Mouse (Mus musculus): ENCODE data around the gene Runx2. TPM values are rescaled to one million over a fixed set of nuclear protein-coding genes. Genes with fewer than 3 reads are reported as not detected.

The Runx2 gene
- polyA plus RNA-seq, 1 experiment from 2014 or later = 0.21 TPM

DNA sequence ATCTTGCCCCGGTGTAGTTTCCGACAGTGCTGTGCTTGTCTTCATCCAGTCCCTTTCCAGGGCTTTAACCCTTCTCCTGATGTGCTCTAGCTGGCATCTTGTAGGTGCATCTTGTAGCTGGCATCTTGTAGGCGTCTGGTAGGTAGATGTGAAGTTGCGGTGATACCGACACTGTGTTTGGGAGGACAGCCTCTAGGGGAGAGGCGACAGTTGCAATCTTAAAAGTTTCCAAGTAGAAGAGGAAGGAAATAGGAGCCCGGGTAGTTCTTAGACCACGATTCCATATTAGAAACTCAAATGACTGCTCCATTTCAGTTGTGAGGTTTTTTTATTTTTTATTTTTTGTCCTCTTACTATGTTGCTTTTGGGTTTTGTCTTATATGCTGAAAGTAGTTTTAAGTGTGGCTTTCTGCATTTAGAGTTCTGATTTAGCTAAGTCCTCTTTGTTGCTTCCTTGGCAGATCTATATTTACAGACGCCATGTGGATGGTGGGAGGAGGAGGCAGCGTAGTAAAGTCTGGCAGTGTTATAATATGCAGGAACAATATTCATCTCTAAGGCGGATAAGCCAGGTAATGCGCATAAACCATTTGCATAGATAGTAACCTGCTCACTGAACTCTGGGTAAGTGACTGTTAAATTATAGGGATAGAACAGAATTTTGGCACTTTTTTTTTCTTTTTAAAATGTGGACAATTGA lies 22.2 kb downstream of the Runx2 start:
- ATAC-seq (ENCODE audit: extremely low read depth, insufficient number of reproducible peaks, low FRiP score, low TSS enrichment) = no peak
- Histone ChIP-seq H3K36me3 (peaks cover 8% of the 10 kb centered on the region; the same call in 1 of the 2 replicates), H3K4me2 (no peak overlapping the region), H3K4me3 (no peak overlapping the region), H3K27ac (replicated peaks) (no peak overlapping the region), H3K9me3 (peaks cover 3% of the 10 kb centered on the region; the same call in 1 of the 2 replicates), H3K9ac (no peak overlapping the region), H3K4me1 (peaks cover 13% of the 10 kb centered on the region), H3K27me3 (replicated peaks) (no peaks in the 10 kb centered on the region)
- 79% methylated on average over 12 of the region's 12 CpGs for WGBS

DNA sequence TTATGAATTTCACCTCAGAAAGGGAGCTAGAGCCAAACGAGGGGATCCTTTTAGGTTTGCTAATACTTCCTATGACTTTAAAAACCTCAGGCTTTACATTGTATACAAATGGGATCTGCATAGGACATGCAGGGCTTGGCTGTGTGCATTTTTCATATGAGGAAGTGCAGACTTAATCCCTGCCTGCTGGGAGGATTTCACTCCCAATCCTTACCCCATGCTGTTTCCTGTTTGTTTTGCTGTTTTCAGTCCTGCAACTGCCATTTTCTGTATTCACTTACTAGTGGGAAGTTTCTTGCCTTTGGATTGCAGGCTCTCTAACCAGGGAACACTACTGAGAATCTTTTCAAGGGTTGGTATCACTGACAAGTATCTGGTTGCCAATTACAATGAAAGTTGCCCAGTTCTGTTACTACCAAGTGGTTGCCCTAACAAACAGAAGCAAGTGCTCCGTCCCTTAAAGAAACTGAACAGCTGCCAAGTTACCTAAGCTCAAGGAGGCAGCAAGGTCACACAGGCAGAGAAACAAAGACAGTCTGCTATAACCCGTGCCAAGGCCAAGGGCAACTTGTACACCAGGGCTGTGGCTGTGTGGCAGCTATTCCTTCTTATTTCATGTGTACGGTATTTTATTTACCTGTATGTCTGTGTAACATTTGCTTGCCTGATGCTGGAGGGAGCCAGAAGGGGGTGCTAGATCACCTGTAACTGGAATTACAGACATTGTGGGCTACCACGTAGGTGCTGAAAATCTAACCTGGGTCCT lies 25.4 kb downstream of the Runx2 start:
- ATAC-seq (ENCODE audit: extremely low read depth, insufficient number of reproducible peaks, low FRiP score, low TSS enrichment) = no peak
- H3K27ac ChIP-seq (replicated peaks) = no peak overlapping the region; the same call in 1 of the 2 replicates
- H3K9ac ChIP-seq = no peak overlapping the region
- no peak overlapping the region for H3K4me3 ChIP-seq
- peaks cover 8% of the 10 kb centered on the region; the same call in 1 of the 2 replicates for H3K36me3 ChIP-seq
- WGBS = 64% methylated on average over 5 of the region's 5 CpGs
- peaks cover 3% of the 10 kb centered on the region; the same call in 1 of the 2 replicates for H3K9me3 ChIP-seq
- no peaks in the 10 kb centered on the region for H3K27me3 ChIP-seq (replicated peaks)
- no peak overlapping the region for H3K4me2 ChIP-seq
- peaks cover 9% of the 10 kb centered on the region for H3K4me1 ChIP-seq

DNA sequence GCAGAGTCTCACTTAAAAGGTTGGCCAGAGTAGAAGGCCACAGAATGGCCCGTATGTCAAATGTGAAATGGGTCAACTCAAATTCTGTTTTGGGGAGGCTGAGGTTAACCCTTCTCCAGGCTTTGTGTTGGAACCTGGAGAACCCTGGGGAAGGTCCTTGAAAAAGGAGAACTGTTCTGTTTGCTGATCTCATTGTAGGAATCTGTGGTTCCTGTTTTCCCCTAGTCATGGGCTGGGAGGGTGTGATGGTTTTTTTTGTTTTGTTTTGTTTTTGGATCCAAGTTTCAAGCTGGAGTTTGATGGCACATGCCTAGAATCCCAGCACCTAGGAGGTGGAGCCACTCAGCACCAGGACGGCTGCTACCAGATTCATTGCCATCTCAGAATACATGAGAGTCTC lies 31.5 kb downstream of the Runx2 start:
- no peaks in the 10 kb centered on the region for H3K36me3 ChIP-seq
- peaks cover 10% of the 10 kb centered on the region; the same call in 1 of the 2 replicates for H3K4me1 ChIP-seq
- no peak for ATAC-seq (ENCODE audit: extremely low read depth, insufficient number of reproducible peaks, low FRiP score, low TSS enrichment)
- WGBS = 72% methylated on average over 2 of the region's 2 CpGs
- no peak overlapping the region for H3K27ac ChIP-seq (replicated peaks)
- H3K4me3 ChIP-seq = no peak overlapping the region
- no peaks in the 10 kb centered on the region for H3K9me3 ChIP-seq
- H3K9ac ChIP-seq = no peak overlapping the region
- H3K27me3 ChIP-seq (replicated peaks) = no peaks in the 10 kb centered on the region
- H3K4me2 ChIP-seq = no peak overlapping the region

DNA sequence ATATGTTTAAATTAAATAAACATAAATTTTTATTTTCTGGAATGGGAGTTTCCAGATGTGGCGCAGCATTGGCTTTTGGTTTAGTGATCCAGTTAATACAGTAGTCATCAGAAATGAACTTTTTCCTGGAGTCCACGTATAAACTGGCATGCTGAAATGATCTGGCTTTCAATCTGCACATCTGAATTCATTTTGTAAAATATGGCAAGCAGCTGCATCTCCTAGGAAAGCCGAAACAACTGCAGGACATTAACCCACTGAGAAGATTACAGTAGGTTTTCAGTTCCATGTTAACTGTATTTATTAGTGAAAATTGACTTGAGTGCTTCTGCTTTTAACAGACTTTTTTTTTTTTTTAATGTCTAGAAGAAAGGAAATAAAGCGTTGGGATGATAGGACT lies 32.2 kb downstream of the Runx2 start:
- Histone ChIP-seq H3K4me2 (no peak overlapping the region), H3K27ac (replicated peaks) (no peak overlapping the region), H3K27me3 (replicated peaks) (no peaks in the 10 kb centered on the region), H3K9ac (no peak overlapping the region), H3K36me3 (no peaks in the 10 kb centered on the region), H3K4me1 (peaks cover 16% of the 10 kb centered on the region; the same call in 1 of the 2 replicates), H3K9me3 (no peaks in the 10 kb centered on the region), H3K4me3 (no peak overlapping the region)
- ATAC-seq (ENCODE audit: extremely low read depth, insufficient number of reproducible peaks, low FRiP score, low TSS enrichment) = no peak
- WGBS = 86% methylated on average over 4 of the region's 4 CpGs

- H3K4me3 ChIP-seq = no peak overlapping the region
- 59% methylated on average over 4 of the region's 4 CpGs for WGBS
- H3K4me1 ChIP-seq = peaks cover 16% of the 10 kb centered on the region; the same call in 1 of the 2 replicates
- no peak overlapping the region for H3K4me2 ChIP-seq
- no peak for ATAC-seq (ENCODE audit: extremely low read depth, insufficient number of reproducible peaks, low FRiP score, low TSS enrichment)
- no peaks in the 10 kb centered on the region for H3K27me3 ChIP-seq (replicated peaks)
- H3K9ac ChIP-seq = no peak overlapping the region
- H3K27ac ChIP-seq (replicated peaks) = no peak overlapping the region
- H3K36me3 ChIP-seq = no peaks in the 10 kb centered on the region
- H3K9me3 ChIP-seq = no peaks in the 10 kb centered on the region
These were observed 34.2 kb downstream of the Runx2 start for GRCm38 (mm10) chr17:44780353-44780752.

DNA sequence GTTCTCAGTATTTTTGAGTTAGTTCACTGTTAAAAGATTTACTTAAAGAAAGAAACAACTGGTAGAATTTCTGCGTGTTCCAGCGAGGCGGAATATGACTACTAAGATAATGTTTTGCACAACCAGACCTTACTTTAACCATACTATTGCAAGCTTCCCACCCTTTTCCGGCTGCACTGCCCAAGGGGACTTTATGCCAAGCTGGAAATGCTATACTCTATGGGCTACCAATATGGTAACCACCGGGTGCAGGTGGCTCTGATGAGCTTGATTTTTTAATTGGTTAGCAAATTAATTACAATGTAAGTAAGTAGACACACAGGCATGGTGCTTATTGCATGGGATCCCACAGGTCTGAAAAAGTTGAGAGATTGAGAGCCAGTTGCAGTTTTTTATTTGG lies 36.5 kb downstream of the Runx2 start:
- WGBS = 79% methylated on average over 5 of the region's 5 CpGs
- peak overlapping the region; percentile 91 for H3K4me3 ChIP-seq

GRCm38 (mm10) chr17:44777337-44777804 lies 37.2 kb downstream of the Runx2 start:
- no peaks in the 10 kb centered on the region for H3K36me3 ChIP-seq
- H3K4me2 ChIP-seq = peak overlapping the region; percentile 82
- peak overlapping the region; percentile 90 for H3K27ac ChIP-seq (replicated peaks)
- no peaks in the 10 kb centered on the region for H3K27me3 ChIP-seq (replicated peaks)
- H3K9me3 ChIP-seq = no peaks in the 10 kb centered on the region
- H3K4me1 ChIP-seq = peaks cover 16% of the 10 kb centered on the region; the same call in 1 of the 2 replicates
- peak; percentile 66 for ATAC-seq (ENCODE audit: extremely low read depth, insufficient number of reproducible peaks, low FRiP score, low TSS enrichment)
- WGBS = under 1% methylated on average over 35 of the region's 35 CpGs
- H3K4me3 ChIP-seq = peak overlapping the region; percentile 91
- H3K9ac ChIP-seq = peak overlapping the region; percentile 98

More for the DNA sequence above, 36.5 kb downstream of the Runx2 start:
- no peaks in the 10 kb centered on the region for H3K27me3 ChIP-seq (replicated peaks)
- H3K27ac ChIP-seq (replicated peaks) = no peak overlapping the region
- no peak for ATAC-seq (ENCODE audit: extremely low read depth, insufficient number of reproducible peaks, low FRiP score, low TSS enrichment)
- H3K4me1 ChIP-seq = peaks cover 16% of the 10 kb centered on the region; the same call in 1 of the 2 replicates
- H3K9ac ChIP-seq = peak overlapping the region; percentile 98; the same call in 1 of the 2 replicates
- H3K4me2 ChIP-seq = peak overlapping the region; percentile 82
- no peaks in the 10 kb centered on the region for H3K9me3 ChIP-seq
- no peaks in the 10 kb centered on the region for H3K36me3 ChIP-seq

DNA sequence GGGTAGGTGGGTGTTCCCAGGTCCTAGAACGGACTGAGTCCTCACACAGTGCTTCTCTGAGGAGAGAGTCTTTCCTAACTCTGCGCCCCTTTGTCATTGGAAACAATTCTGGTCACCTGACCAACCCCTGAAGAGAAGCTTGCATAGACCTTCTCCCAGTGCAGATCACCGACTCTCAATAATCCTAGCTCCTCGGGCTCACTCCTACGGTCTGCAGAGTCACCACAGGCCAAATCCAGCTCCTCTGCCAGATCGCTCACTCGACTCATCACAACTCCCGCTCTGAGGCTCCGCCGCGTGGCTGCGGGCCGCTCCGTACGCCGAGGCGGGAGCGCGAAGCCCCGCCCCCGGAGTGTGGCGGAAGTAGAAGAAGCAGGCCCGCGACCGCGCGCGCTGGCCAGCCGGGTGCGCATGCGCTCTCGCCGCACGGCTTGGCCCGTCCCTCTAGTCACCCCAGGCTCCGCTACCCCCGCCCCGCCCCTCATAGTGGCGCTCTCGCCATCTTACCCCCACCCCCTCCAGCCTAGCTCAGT lies 37.8 kb downstream of the Runx2 start, which contains the start of gene Supt3:
TSS of gene Supt3 (plus strand) at position 415 of the 533 bp plus-strand sequence.
- Histone ChIP-seq H3K4me3 (peak within 1 kb of the TSS; percentile 91), H3K4me2 (peak within 1 kb of the TSS; percentile 82), H3K4me1 (peaks cover 16% of the 10 kb centered on the region; the same call in 1 of the 2 replicates), H3K36me3 (no peaks in the 10 kb centered on the region), H3K27me3 (replicated peaks) (no peaks in the 10 kb centered on the region), H3K27ac (replicated peaks) (peak within 1 kb of the TSS; percentile 90), H3K9me3 (no peaks in the 10 kb centered on the region), H3K9ac (peak within 1 kb of the TSS; percentile 98)
- peak; percentile 91 for ATAC-seq (ENCODE audit: extremely low read depth, insufficient number of reproducible peaks, low FRiP score, low TSS enrichment)
- WGBS = under 1% methylated on average over 37 of the region's 40 CpGs

DNA sequence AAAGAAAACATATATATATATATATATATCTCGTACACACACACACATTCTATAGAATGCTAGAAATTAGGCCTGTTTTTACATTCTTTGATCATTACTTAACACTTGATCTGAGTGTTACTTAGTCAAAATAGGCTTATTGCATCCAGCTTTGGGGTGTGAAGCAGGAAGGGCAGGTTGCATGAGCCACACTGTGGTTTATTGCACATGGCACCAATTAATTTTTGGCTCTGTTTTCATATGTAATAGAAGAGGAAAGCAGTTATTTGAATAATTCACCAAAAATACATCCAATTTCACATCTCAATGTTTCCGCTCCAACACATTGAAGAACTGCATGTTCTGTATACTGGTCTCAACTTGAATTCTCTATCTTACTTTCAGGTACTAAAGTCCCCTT lies 42.0 kb downstream of the Runx2 start:
- ATAC-seq (ENCODE audit: extremely low read depth, insufficient number of reproducible peaks, low FRiP score, low TSS enrichment) = no peak
- no peaks in the 10 kb centered on the region for H3K9me3 ChIP-seq
- no peaks in the 10 kb centered on the region for H3K36me3 ChIP-seq
- H3K4me1 ChIP-seq = no peaks in the 10 kb centered on the region
- 78% methylated on average over 2 of the region's 2 CpGs for WGBS
- H3K27me3 ChIP-seq (replicated peaks) = no peaks in the 10 kb centered on the region
- no peak overlapping the region for H3K4me2 ChIP-seq
- H3K27ac ChIP-seq (replicated peaks) = no peak overlapping the region
- no peak overlapping the region for H3K4me3 ChIP-seq
- H3K9ac ChIP-seq = no peak overlapping the region

DNA sequence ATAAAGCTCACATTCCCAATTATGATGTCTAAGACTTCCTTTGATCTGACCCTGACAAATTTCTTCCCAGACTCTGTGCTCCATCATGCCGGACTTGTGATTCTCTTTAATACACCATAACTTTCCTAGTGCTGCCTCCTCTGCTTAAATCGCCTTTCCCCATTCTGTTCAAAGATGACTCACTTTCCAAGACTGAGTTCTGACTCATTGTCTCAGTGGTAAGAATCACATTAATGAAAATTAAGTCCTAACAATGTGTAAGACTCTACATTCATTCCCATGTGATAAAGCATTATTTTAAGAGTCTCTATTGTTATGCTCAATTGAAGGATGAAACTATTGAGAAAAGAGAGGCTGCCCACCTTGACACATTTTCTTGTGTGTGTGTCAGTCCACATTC lies 43.7 kb downstream of the Runx2 start:
- H3K4me3 ChIP-seq = no peak overlapping the region
- ATAC-seq (ENCODE audit: extremely low read depth, insufficient number of reproducible peaks, low FRiP score, low TSS enrichment) = no peak
- WGBS = 77% methylated on average over 2 of the region's 2 CpGs

DNA sequence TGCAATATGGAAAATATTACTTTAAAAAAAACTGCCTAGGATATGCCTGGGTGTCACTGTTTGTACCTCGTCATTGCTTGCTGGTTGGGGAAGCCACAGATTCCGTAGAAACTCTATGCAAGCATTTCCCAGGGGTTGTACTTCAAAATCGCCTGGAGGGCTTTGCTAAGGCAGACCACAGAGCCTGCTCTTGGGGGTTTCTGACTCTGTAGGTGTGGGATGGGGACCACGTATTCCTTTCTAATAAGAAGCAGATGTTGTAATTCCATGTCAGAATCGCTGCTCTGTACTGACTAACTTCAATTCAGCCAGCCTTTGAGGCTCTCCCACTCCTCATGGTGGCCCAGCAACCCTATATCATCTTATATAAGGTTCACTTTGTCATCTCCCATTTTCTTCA lies 46.1 kb downstream of the Runx2 start:
- Histone ChIP-seq H3K27ac (replicated peaks) (no peak overlapping the region), H3K27me3 (replicated peaks) (no peaks in the 10 kb centered on the region), H3K4me1 (no peaks in the 10 kb centered on the region), H3K4me3 (no peak overlapping the region), H3K4me2 (no peak overlapping the region), H3K9me3 (no peaks in the 10 kb centered on the region), H3K36me3 (no peaks in the 10 kb centered on the region), H3K9ac (no peak overlapping the region)
- ATAC-seq (ENCODE audit: extremely low read depth, insufficient number of reproducible peaks, low FRiP score, low TSS enrichment) = no peak
- 58% methylated on average over 5 of the region's 5 CpGs for WGBS

More for the DNA sequence above, 43.7 kb downstream of the Runx2 start:
- H3K9ac ChIP-seq = no peak overlapping the region
- no peak overlapping the region for H3K4me2 ChIP-seq
- H3K4me1 ChIP-seq = no peaks in the 10 kb centered on the region
- no peaks in the 10 kb centered on the region for H3K9me3 ChIP-seq
- no peak overlapping the region for H3K27ac ChIP-seq (replicated peaks)
- no peaks in the 10 kb centered on the region for H3K27me3 ChIP-seq (replicated peaks)
- no peaks in the 10 kb centered on the region for H3K36me3 ChIP-seq

All from heart, embryonic 13.5 days (tissue).